Mouse (Mus musculus) cerebellum, adult 8-10 months (tissue): ENCODE measurements around the gene Ppp1r14a.

Source experiments
- DNase-seq: peaks from one replicate; pipeline ENCODE4 v3.0.0; 2022

Gene Ppp1r14a

GRCm38 (mm10) chr7:29280801-29281200 lies 8.3 kb upstream of the Ppp1r14a start:
- DNase-seq, result no peak

- DNase-seq, result no peak
These were observed 7.7 kb upstream of the Ppp1r14a start, which contains the start of gene Spint2 for GRCm38 (mm10) chr7:29281201-29282073. Gene Spint2 (minus strand): TSS chr7:29281912.

GRCm38 (mm10) chr7:29282074-29282554 lies 7.0 kb upstream of the Ppp1r14a start:
- peak; percentile 81 for DNase-seq

GRCm38 (mm10) chr7:29283876-29284275 lies 5.2 kb upstream of the Ppp1r14a start:
- no peak for DNase-seq

GRCm38 (mm10) chr7:29284523-29284922 lies 4.6 kb upstream of the Ppp1r14a start:
- no peak for DNase-seq

- DNase-seq, result no peak
These were observed 1.6 kb upstream of the Ppp1r14a start for GRCm38 (mm10) chr7:29287481-29287880.

- DNase-seq, result no peak
These were observed 1.0 kb upstream of the Ppp1r14a start for GRCm38 (mm10) chr7:29288079-29288478.

- no peak for DNase-seq
These were observed 748 bp downstream of the Ppp1r14a start for GRCm38 (mm10) chr7:29289856-29290255.

GRCm38 (mm10) chr7:29290691-29291485 lies 1.8 kb downstream of the Ppp1r14a start:
- DNase-seq, result peak; percentile 35

- peak; percentile 71 for DNase-seq
These were observed 2.7 kb downstream of the Ppp1r14a start for GRCm38 (mm10) chr7:29291616-29292457.

- peak; percentile 62 for DNase-seq
These were observed 3.5 kb downstream of the Ppp1r14a start for GRCm38 (mm10) chr7:29292458-29293098.

- DNase-seq, result no peak
These were observed 4.3 kb downstream of the Ppp1r14a start for GRCm38 (mm10) chr7:29293131-29294065.

GRCm38 (mm10) chr7:29294111-29294761 lies 5.1 kb downstream of the Ppp1r14a start:
- peak; percentile 17 for DNase-seq

- DNase-seq, result no peak
These were observed 6.9 kb downstream of the Ppp1r14a start for GRCm38 (mm10) chr7:29295861-29296647.

- DNase-seq, result peak; percentile 75
These were observed 7.9 kb downstream of the Ppp1r14a start for GRCm38 (mm10) chr7:29296998-29297397.

GRCm38 (mm10) chr7:29301127-29301566 lies 12.0 kb downstream of the Ppp1r14a start:
- DNase-seq, result peak; percentile 82

- DNase-seq, result no peak
These were observed 13.5 kb downstream of the Ppp1r14a start for GRCm38 (mm10) chr7:29302641-29303040.

GRCm38 (mm10) chr7:29303738-29304462 lies 14.8 kb downstream of the Ppp1r14a start, which contains the start of gene Dpf1:
Gene Dpf1 (plus strand): TSS chr7:29303951.
- peak; percentile 84 for DNase-seq
